Mouse (Mus musculus) left cerebral cortex, adult 9 months (tissue): ENCODE data around the gene Elovl5.
"Not testable (repeated sequence)": the region's sequence is repeated elsewhere in the genome, so short reads cannot be mapped to it uniquely, and the experiment has no call there.

Experiments
- DNase-seq, 2 experiments: peaks; one replicate each; pipeline ENCODE4 v3.0.0; 2022; ENCODE audit warnings: low spot score in 2 of 2

Elovl5 gene

GRCm38 (mm10) chr9:77954981-77955380, 37.8 kb downstream of the Elovl5 start:
- DNase-seq = no peak

GRCm38 (mm10) chr9:77955511-77955910, 38.3 kb downstream of the Elovl5 start:
- DNase-seq = no peak

GRCm38 (mm10) chr9:77955964-77956363, 38.8 kb downstream of the Elovl5 start:
- no peak for DNase-seq

DNA sequence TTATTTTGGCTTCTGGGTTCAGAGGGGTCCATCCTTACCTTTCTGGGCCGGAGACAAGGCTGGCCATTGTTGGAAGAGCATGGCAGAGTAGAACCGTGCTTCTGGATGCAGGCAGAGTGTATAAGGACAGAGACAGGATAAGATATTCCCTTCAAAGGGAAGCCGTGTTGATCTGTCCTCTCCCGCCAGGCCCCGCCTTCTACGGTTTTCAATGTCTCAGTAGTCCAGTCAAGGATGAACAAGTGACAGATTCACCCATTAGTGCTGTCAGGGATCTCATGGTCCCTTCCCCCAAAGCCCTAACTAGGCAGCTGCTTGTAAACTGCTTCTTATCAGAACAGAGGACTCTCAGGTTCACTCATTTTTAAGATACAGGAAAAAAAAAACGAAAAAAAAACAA, 41.2 kb downstream of the Elovl5 start:
- DNase-seq = no peak

DNA sequence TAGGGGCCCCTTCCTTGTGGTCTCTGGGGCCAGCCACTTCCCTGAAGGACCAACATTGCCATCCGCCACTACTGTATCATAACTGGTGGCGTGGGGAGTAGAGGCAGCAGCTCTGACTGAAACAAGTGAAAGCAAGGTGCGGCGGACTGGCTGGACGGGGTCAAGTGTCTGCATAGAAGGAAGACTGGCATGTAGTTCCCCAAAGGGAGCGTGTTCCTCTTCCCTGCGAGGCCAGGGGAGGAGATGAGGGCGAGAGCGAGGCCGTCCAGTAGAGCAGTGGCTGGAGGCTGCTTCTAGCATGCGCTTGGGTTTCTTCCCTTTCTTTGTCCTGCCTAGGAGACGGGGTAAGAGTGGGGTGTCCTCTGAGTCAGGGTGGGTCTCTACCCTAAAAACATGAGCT, 42.6 kb downstream of the Elovl5 start:
- no peak for DNase-seq

DNA sequence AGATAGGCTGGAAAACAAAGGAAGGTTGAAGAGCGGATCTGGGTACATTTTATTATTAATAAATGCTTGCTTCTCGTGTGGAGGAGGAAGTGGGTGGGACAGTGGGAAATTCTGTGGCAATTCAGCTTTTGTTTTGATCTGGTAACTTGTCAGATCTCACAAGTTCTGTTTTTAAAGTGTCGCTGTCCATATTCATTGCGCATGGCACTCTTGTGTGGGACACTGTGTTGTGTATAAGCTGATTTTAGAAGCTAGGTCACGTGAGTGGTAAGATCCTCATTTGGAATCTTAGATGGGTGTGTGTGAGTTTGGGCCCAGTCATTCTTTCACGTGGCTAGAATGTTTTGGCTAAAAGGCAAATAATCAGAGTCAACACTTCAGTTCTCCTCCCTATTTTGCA, 44.2 kb downstream of the Elovl5 start:
- no peak for DNase-seq

DNA sequence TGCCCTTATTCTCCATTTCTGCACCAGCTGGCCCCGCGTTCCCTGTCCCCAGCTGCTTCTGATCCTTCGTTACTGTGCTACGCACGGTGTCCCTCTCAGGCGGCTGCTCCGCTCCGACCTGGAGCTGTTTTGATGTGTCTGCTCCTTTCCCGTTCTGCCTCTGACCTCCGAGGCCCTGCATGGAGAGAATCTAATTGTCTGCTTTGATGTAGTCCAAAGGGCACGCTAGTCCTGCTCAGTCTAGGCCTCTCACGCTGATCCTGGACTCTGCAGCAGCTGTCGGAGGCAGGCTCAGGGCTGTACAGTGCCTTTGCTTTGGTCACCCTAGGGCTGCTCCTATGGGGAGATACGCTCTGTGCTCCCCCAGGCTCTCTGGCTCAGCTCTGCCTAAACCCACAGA, 46.9 kb downstream of the Elovl5 start:
- no peak for DNase-seq

DNA sequence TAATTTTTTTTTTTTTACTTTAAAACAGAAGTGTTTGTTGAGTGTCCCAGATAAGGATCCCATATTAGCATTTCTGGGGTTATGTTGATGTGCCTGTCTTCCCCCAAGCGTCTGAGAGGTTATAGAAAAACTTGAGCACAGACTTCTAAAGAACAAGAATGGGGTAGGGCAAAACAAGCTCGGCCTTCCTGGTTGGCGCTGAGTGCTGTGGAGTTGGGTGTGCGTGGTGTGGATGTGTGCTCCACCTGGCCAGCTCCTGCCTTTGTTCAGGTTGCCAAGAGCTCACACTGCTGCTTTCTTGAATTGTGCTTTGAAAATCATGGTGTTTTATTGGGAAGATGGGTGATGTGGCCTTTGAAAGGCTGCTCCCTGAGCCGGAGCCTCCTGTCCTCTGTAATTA, 48.1 kb downstream of the Elovl5 start:
- no peak for DNase-seq

DNA sequence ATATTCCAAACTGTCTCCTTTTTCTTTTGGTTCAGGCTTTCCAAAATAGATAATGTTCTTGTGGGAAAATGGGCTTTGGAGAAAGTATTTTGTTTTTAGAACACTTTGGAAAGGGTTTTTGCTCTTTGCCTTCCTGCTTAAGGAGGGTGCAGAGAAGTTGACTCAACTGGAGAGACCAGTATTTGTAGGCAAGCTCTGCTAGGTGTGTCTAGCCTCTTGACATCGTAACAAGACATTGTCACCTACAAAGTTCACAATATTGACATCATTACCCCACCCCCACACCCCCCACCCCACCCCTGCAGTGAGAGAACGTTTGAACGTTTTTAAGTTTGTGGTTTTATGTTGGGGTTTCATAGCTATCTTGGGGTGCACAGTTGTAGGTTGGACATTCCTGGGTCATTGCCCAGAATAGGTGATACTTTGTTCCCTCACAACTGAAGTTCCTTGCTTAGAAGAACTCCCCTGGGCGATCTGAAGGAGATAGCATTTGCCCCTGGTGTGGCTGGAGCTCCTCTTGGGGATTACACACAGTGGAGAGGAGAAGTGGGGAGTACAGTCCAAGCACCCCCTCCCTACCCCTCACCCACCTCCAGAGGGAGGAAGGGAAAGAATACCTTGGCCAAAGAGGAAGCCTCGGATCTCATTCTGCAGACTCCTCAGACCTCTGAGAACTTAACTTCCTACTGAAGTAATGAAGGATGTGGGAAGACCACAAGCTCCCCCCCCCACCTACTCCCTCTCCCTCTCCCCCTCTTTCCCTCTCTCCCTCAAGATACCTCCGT, 48.8 kb downstream of the Elovl5 start:
- DNase-seq = no peak

- DNase-seq = no peak
These were observed 49.7 kb downstream of the Elovl5 start for GRCm38 (mm10) chr9:77966861-77967260.

DNA sequence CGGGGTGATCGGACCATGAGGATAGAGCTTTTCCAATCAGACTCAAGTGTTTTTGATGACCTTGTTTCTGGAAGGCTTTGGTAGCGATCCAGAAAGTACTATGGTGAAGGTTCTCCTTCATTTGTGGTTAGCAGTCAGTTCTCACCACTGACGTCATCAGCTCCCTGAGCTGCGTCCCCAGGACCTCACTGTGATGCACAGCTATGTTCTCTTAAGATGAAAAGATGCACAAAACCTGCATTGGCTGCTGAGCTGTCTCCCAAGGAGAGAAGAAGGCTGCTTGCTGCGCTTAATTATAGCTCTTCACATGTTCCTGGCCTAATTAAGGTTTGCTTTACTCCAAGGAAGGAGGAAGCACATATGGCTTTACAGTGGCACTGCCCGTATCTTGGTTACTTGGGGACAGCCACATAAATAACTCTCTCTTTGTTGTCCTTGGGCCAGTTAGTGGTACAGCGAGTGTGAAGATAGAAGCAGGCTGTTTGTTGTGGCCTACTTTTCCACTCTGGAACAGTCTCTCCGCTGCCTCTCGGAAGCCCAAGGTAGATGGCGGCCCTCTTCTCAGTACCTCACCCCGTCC, 50.5 kb downstream of the Elovl5 start:
- DNase-seq = peak; percentile 72 to 76

- DNase-seq = no peak
These were observed 52.2 kb downstream of the Elovl5 start for GRCm38 (mm10) chr9:77969192-77969953.

GRCm38 (mm10) chr9:77979000-77979399, 61.8 kb downstream of the Elovl5 start:
- DNase-seq = no peak

DNA sequence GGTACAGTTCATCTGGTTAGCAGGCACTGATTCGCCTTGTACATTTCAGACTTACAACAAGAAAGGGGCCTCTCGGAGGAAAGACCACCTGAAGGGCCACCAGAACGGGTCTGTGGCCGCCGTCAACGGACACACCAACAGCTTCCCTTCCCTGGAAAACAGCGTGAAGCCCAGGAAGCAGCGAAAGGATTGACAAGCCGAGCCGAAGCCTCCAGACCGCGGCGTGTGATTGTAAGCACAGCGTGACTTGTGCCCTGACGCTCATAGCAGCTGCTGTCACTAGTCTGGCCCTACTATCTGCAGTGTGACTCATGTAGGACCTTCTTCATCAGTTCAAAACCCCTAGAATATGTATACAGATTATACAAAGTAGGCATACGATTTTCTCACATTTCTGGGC, 65.5 kb downstream of the Elovl5 start:
- DNase-seq = no peak

GRCm38 (mm10) chr9:77983521-77983920, 66.4 kb downstream of the Elovl5 start:
- DNase-seq = no peak

DNA sequence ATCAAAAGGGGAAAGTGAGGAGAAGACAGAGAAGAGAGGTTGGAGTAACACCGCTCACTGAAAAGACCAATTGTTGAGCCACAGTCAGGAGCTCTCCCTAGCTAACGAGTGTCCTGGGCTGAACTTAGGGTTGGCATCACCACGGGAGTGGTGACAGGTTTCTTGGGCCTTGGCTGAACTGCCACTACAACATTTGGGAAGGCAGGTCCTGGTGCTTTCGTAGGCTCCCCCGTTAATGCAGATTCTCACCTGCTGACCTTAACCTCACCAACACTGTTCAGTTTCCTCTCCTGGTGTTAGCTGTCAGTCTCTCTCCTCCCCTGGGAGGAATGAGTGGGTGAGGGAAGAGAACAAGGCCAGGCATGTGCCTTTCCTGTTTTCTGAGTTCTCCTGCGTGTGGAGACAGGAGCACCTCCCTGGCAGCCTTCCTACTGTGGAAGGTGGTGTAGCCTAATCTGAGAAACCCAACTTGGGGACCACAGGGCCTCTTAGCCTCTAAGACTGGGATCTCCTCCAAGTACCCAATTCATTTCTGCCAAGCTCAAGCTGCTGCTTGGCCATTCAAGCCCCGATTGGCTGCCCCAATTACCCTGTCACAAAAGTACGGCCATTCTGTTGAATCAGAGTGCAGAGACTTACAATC, 69.1 kb downstream of the Elovl5 start:
- no peak for DNase-seq

- no peak for DNase-seq
These were observed 72.5 kb downstream of the Elovl5 start for GRCm38 (mm10) chr9:77989626-77990025.

- DNase-seq = no peak
These were observed 73.1 kb downstream of the Elovl5 start for GRCm38 (mm10) chr9:77990278-77990677.

- peak; percentile 22 to 35 for DNase-seq
These were observed 74.5 kb downstream of the Elovl5 start for GRCm38 (mm10) chr9:77991650-77992049.

DNA sequence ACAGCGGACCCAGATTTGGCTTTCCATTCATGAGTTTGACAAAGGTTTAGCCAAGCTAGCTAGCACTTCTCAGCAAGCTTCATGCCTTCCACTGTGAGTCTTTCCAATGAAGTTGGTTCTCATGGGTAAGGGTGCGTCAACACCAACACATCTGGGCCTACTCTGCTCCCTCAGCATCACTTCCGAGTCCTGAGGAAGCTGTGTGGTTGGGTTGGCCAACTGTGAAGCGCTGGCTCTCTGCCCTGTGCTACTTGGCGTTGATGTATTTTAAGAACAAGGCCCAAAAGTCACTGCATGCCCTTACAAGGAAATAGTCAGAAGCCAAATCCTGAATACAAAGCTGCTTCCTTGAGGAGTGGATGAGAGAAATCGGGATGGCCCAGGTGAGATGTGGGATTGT, 75.1 kb downstream of the Elovl5 start:
- DNase-seq = no peak

GRCm38 (mm10) chr9:77993101-77993500, 75.9 kb downstream of the Elovl5 start:
- DNase-seq = no peak

GRCm38 (mm10) chr9:77993538-77994255, 76.5 kb downstream of the Elovl5 start:
- not testable (repeated sequence) for DNase-seq
